In the genomic region with DNA sequence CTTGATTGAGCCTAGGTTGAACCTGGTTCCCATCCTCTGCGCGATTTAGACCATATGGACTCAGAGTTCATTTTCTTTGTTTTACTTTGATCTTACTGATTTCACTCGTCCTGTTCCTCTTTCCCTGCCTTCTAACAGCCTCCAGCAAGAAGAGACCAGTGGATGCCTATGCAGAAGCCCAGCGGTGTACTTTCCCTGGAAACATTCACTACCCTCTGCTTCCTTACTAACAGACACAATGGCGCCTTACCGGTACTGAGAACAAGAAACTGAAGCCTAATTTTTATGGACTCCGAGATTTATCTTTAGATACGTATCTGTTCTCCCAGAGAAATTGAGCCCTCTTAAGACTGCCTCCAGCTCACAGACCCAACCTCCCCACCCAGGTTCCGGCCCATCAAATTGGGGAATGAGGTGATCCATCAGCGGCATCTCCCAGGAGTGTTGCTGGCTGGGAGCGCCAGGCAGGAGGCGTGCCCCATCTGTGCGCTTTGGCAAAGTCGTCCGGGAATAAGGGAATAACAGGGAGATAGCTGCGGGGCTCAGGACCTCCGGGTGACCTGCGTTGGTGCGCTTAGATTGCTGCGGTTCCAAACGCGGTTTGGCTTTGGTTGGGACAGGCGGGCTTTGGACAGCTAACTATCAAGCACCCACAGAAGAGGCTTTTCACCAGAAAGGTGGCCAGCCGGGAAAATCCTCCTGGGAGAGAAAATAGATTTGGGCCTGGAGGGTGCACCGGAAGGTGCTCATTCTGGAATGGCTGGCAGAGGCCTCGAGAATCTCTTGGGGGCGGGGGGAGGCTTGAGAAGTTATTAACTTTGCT, we compare ENCODE assay signal across 9 mouse cellular contexts. TPM values are rescaled to one million over a fixed set of nuclear protein-coding genes. Genes with fewer than 3 reads are reported as not detected.
DNase-seq lines count a peak whose midpoint lies in the region; ATAC-seq and TF ChIP-seq lines count a peak whose summit lies in the region.
"Had no signal": no experiment of that assay in that cellular context is flagged by ENCODE, and none has a peak within 500 bp of the region (broad histone marks: within the 10 kb centered on the region; RNA-seq: fewer than 3 reads in every experiment).

No protein-coding gene starts in this region.

- intact Hi-C loops in gastrocnemius, adult 2 months (cut with DNase I), result no loop called here

- H3K9ac ChIP-seq in neural tube, embryonic 15.5 days (replicated peaks), result peak overlapping the region; percentile 51

- DNase-seq in gastrocnemius, adult 2 months, result no peak
- no peak for DNase-seq in gastrocnemius, postnatal 10 days
- peak; percentile 18 for DNase-seq in right cerebral cortex, postnatal 4 days
- DNase-seq in right cerebral cortex, adult 18-20 months, result no peak
- DNase-seq in layer of hippocampus, adult 18-20 months (ENCODE audit: low spot score in 2 of 2), result peak; percentile 62 to 76
- no peak for DNase-seq in adrenal gland, postnatal 10 days
- no peak for DNase-seq in frontal cortex, postnatal 36 days (ENCODE audit: low spot score in 2 of 2)

- H3K4me3 ChIP-seq in gastrocnemius, adult 2 months, result peak overlapping the region; percentile 41
- H3K4me3 ChIP-seq in neural tube, embryonic 15.5 days (replicated peaks), result peak overlapping the region; percentile 38
- H3K4me3 ChIP-seq: megakaryocyte, embryonic 14.5 days had no signal

- no peaks in the 10 kb centered on the region for H3K9me3 ChIP-seq in neural tube, embryonic 15.5 days (replicated peaks)
- H3K9me3 ChIP-seq: megakaryocyte, embryonic 14.5 days had no signal

- no peaks in the 10 kb centered on the region for H3K27me3 ChIP-seq in neural tube, embryonic 15.5 days (replicated peaks)

- WGBS in neural tube, embryonic 15.5 days, result 11% methylated on average over 27 of the region's 27 CpGs

- no peak for TF ChIP-seq CTCF in gastrocnemius, adult 2 months (IDR thresholded peaks at IDR 0.05)

- ATAC-seq in neural tube, embryonic 15.5 days (ENCODE audit: low FRiP score), result peak; percentile 84

- H3K27ac ChIP-seq in gastrocnemius, adult 2 months, result no peak overlapping the region
- peak overlapping the region; percentile 86 for H3K27ac ChIP-seq in neural tube, embryonic 15.5 days (replicated peaks)

- peak overlapping the region; percentile 60 for H3K4me2 ChIP-seq in neural tube, embryonic 15.5 days

- H3K4me1 ChIP-seq in neural tube, embryonic 15.5 days, result peaks cover 13% of the 10 kb centered on the region

- H3K36me3 ChIP-seq in neural tube, embryonic 15.5 days, result no peaks in the 10 kb centered on the region

RNA-seq across cellular contexts. Expression of a gene that starts 1.0 kb away (rescaled TPM):
- total RNA-seq in gastrocnemius, adult 2 months (2021), result not detected
- not detected for total RNA-seq in gastrocnemius, postnatal 10 days (2021)
- 10 to 100 TPM; 52.2 to 53.4 TPM for total RNA-seq in layer of hippocampus, adult 18-20 months (2021)
- 254 and 315 TPM in 2 replicates for polyA plus RNA-seq in neural tube, embryonic 15.5 days (2015; fragmentation: Nextera tagmentation; extraction: Ambion mirVana)
- not detected for total RNA-seq in adrenal gland, postnatal 10 days (2021)

Comparison
In these comparisons a context has a peak if more than half of its experiments do, and no peak if none do; other contexts are left out.
1. DNase-seq: peak in right cerebral cortex, postnatal 4 days (single experiment) and layer of hippocampus, adult 18-20 months (2 of 2); none in gastrocnemius, adult 2 months (single experiment), gastrocnemius, postnatal 10 days (single experiment), right cerebral cortex, adult 18-20 months (single experiment), adrenal gland, postnatal 10 days (single experiment) and frontal cortex, postnatal 36 days (0 of 2).
2. RNA of a gene that starts 1.0 kb away (total RNA-seq): 52.2 to 53.4 TPM in layer of hippocampus, adult 18-20 months; not detected in adrenal gland, postnatal 10 days, not detected in gastrocnemius, postnatal 10 days and not detected in gastrocnemius, adult 2 months; every median in the first group is over 10 times any median in the second.